Mouse (Mus musculus) heart, embryonic 10.5 days (tissue): ENCODE measurements around the gene Tmem184b. TPM values are rescaled to one million over a fixed set of nuclear protein-coding genes. Genes with fewer than 3 reads are reported as not detected.
A peak's percentile ranks its signal among the peaks of the same experiment; 100 is the strongest.

Experiments used
- DNase-seq: peaks from one replicate; pipeline ENCODE4 v3.0.0-alpha.2; 2017; ENCODE audit warnings: low spot score
- H3K27ac ChIP-seq: fragments of 300-500 bp; sonication (generic); 2 replicates; pipeline ENCODE4 v1.5.1; 2016; ENCODE audit warnings: mild to moderate bottlenecking
- H3K27me3 ChIP-seq: fragments of 300-500 bp; sonication (generic); 2 replicates; pipeline ENCODE4 v1.6.1; 2016; ENCODE audit warnings: mild to moderate bottlenecking; ENCODE audit not compliant: poor library complexity, insufficient read depth, severe bottlenecking
- H3K36me3 ChIP-seq: fragments of 300-500 bp; sonication (generic); 2 replicates; pipeline ENCODE4 v1.6.1; 2016; ENCODE audit warnings: mild to moderate bottlenecking, moderate library complexity
- H3K4me1 ChIP-seq: fragments of 300-500 bp; sonication (generic); 2 replicates; pipeline ENCODE4 v1.6.1; 2016; ENCODE audit warnings: mild to moderate bottlenecking
- H3K4me3 ChIP-seq: fragments of 300-500 bp; sonication (generic); 2 replicates; pipeline ENCODE4 v1.5.1; 2016; ENCODE audit warnings: mild to moderate bottlenecking, moderate library complexity
- H3K9me3 ChIP-seq: fragments of 300-500 bp; sonication (generic); 2 replicates; pipeline ENCODE4 v1.6.1; 2016; ENCODE audit warnings: mild to moderate bottlenecking, moderate library complexity
- WGBS: fragments of 180-500 bp; shearing (Covaris S2); methylation state at CpG from one replicate; pipeline ENCODE4 v1.1.7; 2016; 5-methylcytosine and 5-hydroxymethylcytosine counted together
- polyA plus RNA-seq: library from polyadenylated mRNA; unstranded; fragments of >200 nt; fragmentation: Nextera tagmentation; extraction: Ambion mirVana; gene quantifications from 2 replicates; pipeline ENCODE4 v1.2.1, GENCODE M21; 2016

Gene Tmem184b
- polyA plus RNA-seq, 1 experiment from 2014 or later: 67.7 TPM

GRCm38 (mm10) chr15:79403763-79404210, 418 bp upstream of the Tmem184b start:
- no peak for DNase-seq
- peak overlapping the region; percentile 96 for H3K4me3 ChIP-seq
- no peaks in the 10 kb centered on the region for H3K9me3 ChIP-seq
- peak overlapping the region; percentile 93 for H3K27ac ChIP-seq
- WGBS: 20% methylated on average over 9 of the region's 9 CpGs
- H3K36me3 ChIP-seq: no peaks in the 10 kb centered on the region
- H3K4me1 ChIP-seq: peaks cover 56% of the 10 kb centered on the region
- 0 out of 2 replicates have a peak, but pooled peaks cover 8% of the 10 kb centered on the region for H3K27me3 ChIP-seq

GRCm38 (mm10) chr15:79402176-79402575, 1.2 kb downstream of the Tmem184b start:
- 17% methylated on average over 5 of the region's 5 CpGs for WGBS
- peak overlapping the region; percentile 93 for H3K27ac ChIP-seq
- peaks cover 12% of the 10 kb centered on the region for H3K36me3 ChIP-seq
- peaks cover 59% of the 10 kb centered on the region for H3K4me1 ChIP-seq
- H3K27me3 ChIP-seq: 0 out of 2 replicates have a peak, but pooled peaks cover 8% of the 10 kb centered on the region
- H3K4me3 ChIP-seq: peak overlapping the region; percentile 96
- no peak for DNase-seq
- no peaks in the 10 kb centered on the region for H3K9me3 ChIP-seq

DNA sequence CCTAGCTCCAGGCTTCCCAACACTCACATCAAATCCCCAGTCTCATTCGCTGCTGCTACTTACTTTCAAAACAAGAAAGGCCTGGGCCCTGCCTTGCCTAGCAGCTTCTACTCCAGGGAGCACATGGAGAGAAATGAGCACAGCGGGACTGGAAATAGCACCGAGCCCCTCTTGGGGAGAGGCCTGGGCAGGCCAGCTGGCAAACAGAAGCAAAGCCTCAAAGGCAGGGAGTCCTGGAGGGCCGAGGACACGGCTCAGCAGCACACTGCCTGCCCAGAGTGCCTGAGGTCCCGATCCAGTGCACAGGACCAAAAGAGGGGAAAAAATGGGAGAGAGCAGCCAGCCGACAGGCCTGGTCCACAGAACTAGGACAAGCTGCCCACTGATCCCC, 2.4 kb downstream of the Tmem184b start:
- Histone ChIP-seq H3K36me3 (peaks cover 21% of the 10 kb centered on the region), H3K4me1 (peaks cover 64% of the 10 kb centered on the region), H3K27me3 (0 out of 2 replicates have a peak, but pooled peaks cover 8% of the 10 kb centered on the region), H3K4me3 (peak overlapping the region; percentile 96), H3K27ac (peak overlapping the region; percentile 75), H3K9me3 (no peaks in the 10 kb centered on the region)
- DNase-seq: no peak
- 54% methylated on average over 7 of the region's 7 CpGs for WGBS

GRCm38 (mm10) chr15:79400134-79400974, 3.0 kb downstream of the Tmem184b start:
- H3K27ac ChIP-seq: peak overlapping the region; percentile 75
- H3K9me3 ChIP-seq: no peaks in the 10 kb centered on the region
- DNase-seq: no peak
- WGBS: 55% methylated on average over 6 of the region's 6 CpGs
- peaks cover 70% of the 10 kb centered on the region for H3K4me1 ChIP-seq
- peaks cover 27% of the 10 kb centered on the region for H3K36me3 ChIP-seq
- 0 out of 2 replicates have a peak, but pooled peaks cover 5% of the 10 kb centered on the region for H3K27me3 ChIP-seq
- H3K4me3 ChIP-seq: peak overlapping the region; percentile 96; the same call in 1 of the 2 replicates

- WGBS: 80% methylated on average over 14 of the region's 14 CpGs
- Histone ChIP-seq H3K27ac (peak overlapping the region; percentile 75; the same call in 1 of the 2 replicates), H3K36me3 (peaks cover 28% of the 10 kb centered on the region), H3K4me1 (peaks cover 79% of the 10 kb centered on the region), H3K27me3 (0 out of 2 replicates have a peak, but pooled peaks cover 4% of the 10 kb centered on the region), H3K9me3 (no peaks in the 10 kb centered on the region), H3K4me3 (no peak overlapping the region)
- DNase-seq: no peak
Measured at GRCm38 (mm10) chr15:79399231-79400052, 3.9 kb downstream of the Tmem184b start.

- H3K9me3 ChIP-seq: no peaks in the 10 kb centered on the region
- peaks cover 28% of the 10 kb centered on the region for H3K36me3 ChIP-seq
- 0 out of 2 replicates have a peak overlapping the region, but pooled peaks have one; percentile 22 for H3K4me3 ChIP-seq
- peak overlapping the region; percentile 56 for H3K27ac ChIP-seq
- DNase-seq: no peak
- 75% methylated on average over 11 of the region's 11 CpGs for WGBS
- H3K27me3 ChIP-seq: no peaks in the 10 kb centered on the region
- H3K4me1 ChIP-seq: peaks cover 87% of the 10 kb centered on the region
Measured at GRCm38 (mm10) chr15:79396736-79397135, 6.6 kb downstream of the Tmem184b start.

DNA sequence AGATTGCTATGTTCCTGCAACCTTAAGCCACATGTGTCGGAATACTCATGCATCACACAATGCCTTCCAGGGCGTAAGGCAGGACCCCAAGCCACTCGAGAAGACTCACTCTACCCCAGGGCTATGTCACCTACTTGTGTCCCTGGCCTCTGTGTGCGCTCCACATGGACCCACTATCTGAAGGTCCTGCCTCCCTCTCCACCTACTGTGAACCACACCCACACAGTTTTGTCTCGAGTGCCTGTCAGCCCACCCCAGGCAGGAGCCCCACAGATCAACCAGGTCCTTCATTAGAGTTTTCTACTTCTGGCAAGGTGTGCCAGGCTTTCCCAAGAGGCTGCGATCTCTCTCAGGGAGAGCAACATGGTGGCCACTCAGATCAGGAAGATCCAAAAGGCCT, 8.1 kb downstream of the Tmem184b start:
- H3K4me1 ChIP-seq: peaks cover 87% of the 10 kb centered on the region
- WGBS: 71% methylated on average over 6 of the region's 6 CpGs

GRCm38 (mm10) chr15:79394842-79395241, 8.5 kb downstream of the Tmem184b start:
- Histone ChIP-seq H3K9me3 (no peaks in the 10 kb centered on the region), H3K4me3 (no peak overlapping the region), H3K27ac (peak overlapping the region; percentile 38), H3K27me3 (no peaks in the 10 kb centered on the region), H3K36me3 (peaks cover 28% of the 10 kb centered on the region), H3K4me1 (peaks cover 87% of the 10 kb centered on the region)
- 72% methylated on average over 4 of the region's 4 CpGs for WGBS
- DNase-seq: no peak

More for the DNA sequence above, 8.1 kb downstream of the Tmem184b start:
- Histone ChIP-seq H3K9me3 (no peaks in the 10 kb centered on the region), H3K36me3 (peaks cover 28% of the 10 kb centered on the region), H3K27me3 (no peaks in the 10 kb centered on the region), H3K4me3 (no peak overlapping the region), H3K27ac (peak overlapping the region; percentile 38; the same call in 1 of the 2 replicates)
- no peak for DNase-seq

DNA sequence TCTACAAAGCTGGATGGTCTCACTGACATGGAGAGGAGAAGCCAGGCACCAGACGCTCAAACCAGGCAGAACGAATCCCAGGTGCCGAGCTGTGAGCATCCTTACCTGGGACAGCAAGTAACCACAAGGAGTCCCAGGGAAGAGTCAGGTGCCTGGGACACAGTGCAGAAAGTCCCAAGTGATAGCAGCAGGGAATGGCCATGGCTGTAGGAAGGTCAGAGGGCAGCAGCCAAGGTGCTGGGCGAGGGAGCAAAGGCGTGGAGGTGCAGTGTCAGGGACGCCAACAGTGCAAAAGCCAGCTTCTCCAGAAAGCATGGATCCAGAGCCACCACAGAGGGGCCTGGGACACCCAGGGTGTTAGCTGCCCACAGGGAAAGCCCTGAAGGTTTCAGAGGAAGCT, 10.3 kb downstream of the Tmem184b start:
- Histone ChIP-seq H3K27me3 (no peaks in the 10 kb centered on the region), H3K9me3 (no peaks in the 10 kb centered on the region), H3K4me3 (no peak overlapping the region), H3K4me1 (peaks cover 95% of the 10 kb centered on the region), H3K27ac (peak overlapping the region; percentile 84), H3K36me3 (peaks cover 23% of the 10 kb centered on the region)
- 78% methylated on average over 6 of the region's 6 CpGs for WGBS
- no peak for DNase-seq

DNA sequence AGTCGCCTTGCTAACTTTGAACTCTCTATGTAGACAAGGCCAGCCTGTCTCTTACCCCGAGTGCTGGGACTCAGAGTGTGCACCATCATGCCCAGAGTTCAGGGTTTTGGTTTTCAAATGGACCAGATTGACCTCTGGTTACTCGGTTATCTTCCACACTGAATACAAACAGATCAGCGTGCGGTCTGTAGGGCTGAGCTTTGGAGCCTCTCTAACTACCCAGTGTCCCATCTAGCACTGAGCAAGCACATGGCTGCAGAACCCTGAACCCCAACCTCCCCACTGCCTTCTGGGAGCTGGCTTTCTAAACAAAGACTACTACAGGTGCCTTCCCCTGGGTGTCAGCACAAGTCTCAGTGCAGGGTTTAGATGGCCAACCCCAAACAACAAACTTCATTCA, 10.8 kb downstream of the Tmem184b start:
- H3K36me3 ChIP-seq: peaks cover 20% of the 10 kb centered on the region
- WGBS: 83% methylated on average over 5 of the region's 5 CpGs
- H3K27me3 ChIP-seq: no peaks in the 10 kb centered on the region
- no peaks in the 10 kb centered on the region for H3K9me3 ChIP-seq
- peaks cover 98% of the 10 kb centered on the region for H3K4me1 ChIP-seq
- DNase-seq: no peak
- peak overlapping the region; percentile 84 for H3K27ac ChIP-seq
- no peak overlapping the region for H3K4me3 ChIP-seq

- peak overlapping the region; percentile 22 for H3K4me3 ChIP-seq
- H3K27me3 ChIP-seq: no peaks in the 10 kb centered on the region
- H3K9me3 ChIP-seq: no peaks in the 10 kb centered on the region
- DNase-seq: peak; percentile 92
- H3K27ac ChIP-seq: peak overlapping the region; percentile 84
- WGBS: 19% methylated on average over 7 of the region's 7 CpGs
- peaks cover 93% of the 10 kb centered on the region for H3K4me1 ChIP-seq
- H3K36me3 ChIP-seq: 0 out of 2 replicates have a peak, but pooled peaks cover 11% of the 10 kb centered on the region
Measured at GRCm38 (mm10) chr15:79391447-79392093, 11.8 kb downstream of the Tmem184b start.

- Histone ChIP-seq H3K27ac (peak overlapping the region; percentile 43), H3K4me3 (no peak overlapping the region), H3K27me3 (no peaks in the 10 kb centered on the region), H3K36me3 (0 out of 2 replicates have a peak, but pooled peaks cover 3% of the 10 kb centered on the region), H3K4me1 (peaks cover 87% of the 10 kb centered on the region), H3K9me3 (no peaks in the 10 kb centered on the region)
- DNase-seq: no peak
- WGBS: 83% methylated on average over 6 of the region's 6 CpGs
Measured at GRCm38 (mm10) chr15:79390434-79390833, 12.9 kb downstream of the Tmem184b start.
